Mouse (Mus musculus) adrenal gland, postnatal 10 days (tissue): Measurements from ENCODE around the gene Arl15. TPM values are rescaled to one million over a fixed set of nuclear protein-coding genes. Genes with fewer than 3 reads are reported as not detected.

ENCODE experiments used
- DNase-seq: peaks from one replicate; pipeline ENCODE4 v3.0.0; 2021; ENCODE audit warnings: mixed read lengths
- total RNA-seq, 2 experiments: library from RNA; stranded (reverse); gene quantifications; 2 replicates each; pipeline ENCODE4 v1.2.3; 2021

Arl15 gene
- total RNA-seq, 2 experiments from 2014 or later, result 24.1 to 25.5 TPM

DNA sequence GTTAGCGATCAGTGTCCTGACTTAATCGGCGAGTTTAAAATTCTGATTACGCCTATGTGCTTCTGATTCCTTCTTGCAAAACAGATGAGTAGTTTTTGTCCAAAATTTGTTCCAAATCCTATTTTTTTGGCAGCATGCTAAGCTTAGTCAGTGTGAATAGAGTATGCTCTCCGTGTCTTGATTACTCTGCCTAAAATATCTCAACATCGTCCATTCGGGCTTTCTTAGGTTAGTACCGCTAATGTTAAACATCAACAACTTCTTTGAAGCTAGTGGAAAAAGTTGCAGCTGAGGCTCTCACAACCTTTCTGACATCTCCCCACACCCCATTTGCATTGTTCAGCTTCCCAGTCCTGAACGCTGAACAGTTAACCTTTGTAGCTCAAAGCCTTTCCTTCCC, 269.8 kb downstream of the Arl15 start:
- no peak for DNase-seq

DNA sequence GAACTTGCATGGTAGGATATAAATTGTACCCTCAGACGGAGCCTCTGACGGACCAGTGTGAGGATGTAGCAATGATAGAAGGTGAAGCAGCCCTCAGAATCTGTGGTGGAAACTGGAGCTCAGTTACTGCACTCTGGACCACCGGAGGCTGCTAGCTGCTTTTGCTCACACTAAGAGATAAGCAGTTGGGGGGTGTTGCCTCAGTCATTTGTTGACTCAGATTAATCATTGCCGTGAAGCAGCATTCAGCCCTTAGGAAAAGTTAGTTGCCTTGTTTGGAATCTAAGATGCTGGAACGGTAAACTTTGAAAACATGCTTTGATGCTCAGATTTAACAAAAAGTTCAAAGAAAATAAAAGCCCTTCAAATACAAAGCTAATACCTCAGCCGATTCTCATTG, 270.7 kb downstream of the Arl15 start:
- DNase-seq, result no peak

DNA sequence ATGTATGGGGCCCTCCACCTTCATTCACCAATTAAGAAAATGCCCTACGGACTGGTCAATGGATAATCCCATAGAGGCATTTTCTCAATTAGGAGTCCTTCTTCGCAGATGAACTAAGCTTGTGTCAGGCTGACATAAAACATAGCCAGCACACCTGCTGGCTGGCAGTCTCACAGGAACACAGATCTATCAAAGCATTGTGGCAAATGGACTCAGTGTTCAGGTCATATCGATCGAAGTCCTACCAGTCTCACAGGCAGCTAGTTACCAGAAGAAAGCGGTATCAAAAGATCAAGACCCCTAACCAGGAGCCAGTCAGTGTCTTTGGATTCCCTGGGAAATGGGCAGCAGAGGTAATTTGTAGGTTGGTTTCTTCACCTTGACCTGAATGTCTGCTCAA, 274.1 kb downstream of the Arl15 start:
- no peak for DNase-seq

DNA sequence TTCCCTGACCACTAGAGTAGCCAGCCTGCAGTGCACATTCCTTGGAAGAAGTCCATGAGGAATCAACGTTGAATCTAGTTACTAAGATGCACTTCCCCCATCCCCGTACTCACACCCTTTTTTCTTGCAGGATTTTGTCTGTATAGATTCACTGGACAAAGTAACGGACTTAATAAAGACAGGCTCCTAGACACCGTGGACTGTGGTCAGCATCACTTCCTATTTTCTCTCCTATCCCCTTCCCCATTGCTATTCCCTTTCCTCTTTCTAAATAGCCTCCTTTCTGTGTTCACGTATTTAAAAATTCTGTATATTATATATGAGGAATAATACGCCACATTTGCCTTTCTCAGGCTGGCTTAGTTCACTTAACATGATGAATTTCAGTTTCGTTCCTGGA, 277.1 kb downstream of the Arl15 start:
- DNase-seq, result no peak

DNA sequence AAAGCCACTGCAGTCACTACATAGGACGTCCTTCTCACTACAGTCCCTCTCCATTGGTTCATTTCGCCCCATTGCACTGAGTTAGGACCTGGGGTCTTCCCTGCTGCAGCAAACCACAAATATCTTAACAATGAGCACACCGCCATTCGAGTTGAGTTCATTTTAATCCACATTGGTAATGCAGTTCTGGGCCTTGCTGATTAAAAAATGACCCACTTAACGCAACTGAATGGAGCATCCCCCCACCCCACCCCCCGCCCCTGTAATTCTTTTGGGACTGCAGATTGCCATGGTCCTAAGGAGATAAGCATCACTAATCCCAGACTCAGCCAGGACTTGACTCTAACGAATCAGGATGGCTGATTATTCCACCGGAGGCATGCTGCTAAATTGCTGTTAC, 280.2 kb downstream of the Arl15 start:
- no peak for DNase-seq

DNA sequence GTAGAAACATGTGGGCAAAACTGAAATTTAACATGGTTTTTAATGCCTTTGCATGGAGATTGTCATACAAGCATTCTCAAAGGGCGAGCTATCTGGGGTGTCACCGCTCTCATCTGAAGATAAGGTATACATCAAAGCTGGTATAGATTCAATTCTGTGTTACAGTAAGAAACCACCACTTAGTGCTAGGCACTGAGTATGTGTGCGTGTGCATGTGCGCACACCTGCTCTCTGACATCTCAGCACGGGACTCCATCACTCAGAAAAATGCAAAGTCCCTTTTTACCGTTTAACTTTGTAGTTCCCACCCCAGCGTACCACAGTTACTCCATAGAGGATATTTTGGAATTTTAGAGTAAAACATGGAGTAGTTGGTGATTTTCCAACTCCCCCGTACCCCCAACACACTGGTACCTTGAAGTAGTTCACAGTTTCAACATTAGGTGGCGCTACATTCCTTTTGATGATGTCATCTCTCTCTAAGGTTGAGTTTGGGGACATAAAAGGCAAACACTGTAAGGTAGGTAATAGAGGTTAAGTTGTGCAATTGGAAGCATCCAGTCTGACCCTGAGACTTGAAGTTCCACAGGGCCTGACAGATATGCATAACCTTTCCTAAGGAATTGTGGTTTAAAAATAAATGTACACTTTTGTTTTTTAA, 281.5 kb downstream of the Arl15 start:
- peak; percentile 63 for DNase-seq

DNA sequence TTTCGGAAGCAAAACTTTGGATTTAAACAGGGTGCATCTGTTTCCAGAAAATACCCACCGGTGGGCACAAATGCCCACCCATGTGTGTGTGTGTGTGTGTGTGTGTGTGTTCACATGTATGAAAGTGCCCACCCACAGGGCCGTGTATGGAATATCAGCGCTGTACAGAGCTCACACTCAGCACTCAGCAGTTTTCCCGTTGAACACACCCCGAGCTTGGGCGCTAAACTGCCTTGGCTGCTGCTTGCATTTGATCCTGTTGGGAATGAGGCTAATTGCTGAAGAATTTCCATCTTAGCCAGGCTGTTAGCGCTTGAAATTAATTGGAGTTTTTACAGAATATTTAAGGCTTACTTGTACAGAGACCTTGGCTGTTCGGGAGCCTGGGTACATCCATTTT, 282.9 kb downstream of the Arl15 start:
- no peak for DNase-seq

DNA sequence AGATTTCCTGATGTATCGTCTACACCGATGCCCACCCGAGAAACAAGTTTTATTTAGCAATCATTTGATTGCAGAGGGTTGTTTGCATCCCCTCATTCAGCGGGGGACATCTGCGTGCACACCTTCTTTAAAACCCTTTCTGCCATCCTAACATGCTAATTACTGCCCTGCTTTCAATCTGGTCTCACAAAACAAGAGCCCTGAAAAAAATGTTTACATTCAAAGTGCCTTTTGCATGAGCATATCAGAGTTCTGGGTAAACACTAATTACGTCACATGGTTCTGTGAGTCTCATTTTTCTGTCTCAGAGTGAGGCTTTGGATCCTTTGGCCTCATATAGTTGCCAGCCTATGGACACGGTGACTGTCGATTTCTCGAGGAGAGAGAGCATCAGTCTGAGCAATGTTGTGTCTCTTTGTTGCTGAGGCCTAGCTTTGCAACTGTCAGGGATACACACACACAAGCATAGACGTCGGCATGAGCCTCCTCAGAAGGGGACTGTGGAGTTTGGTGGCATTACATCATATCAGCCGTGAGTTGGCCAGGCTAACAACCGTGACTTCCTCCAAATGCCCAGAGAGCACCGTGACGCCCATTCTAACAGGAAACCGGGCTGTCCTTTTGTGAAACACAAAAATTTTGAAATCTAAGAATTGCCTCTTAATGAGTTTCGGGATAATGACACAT, 283.4 kb downstream of the Arl15 start:
- DNase-seq, result no peak

DNA sequence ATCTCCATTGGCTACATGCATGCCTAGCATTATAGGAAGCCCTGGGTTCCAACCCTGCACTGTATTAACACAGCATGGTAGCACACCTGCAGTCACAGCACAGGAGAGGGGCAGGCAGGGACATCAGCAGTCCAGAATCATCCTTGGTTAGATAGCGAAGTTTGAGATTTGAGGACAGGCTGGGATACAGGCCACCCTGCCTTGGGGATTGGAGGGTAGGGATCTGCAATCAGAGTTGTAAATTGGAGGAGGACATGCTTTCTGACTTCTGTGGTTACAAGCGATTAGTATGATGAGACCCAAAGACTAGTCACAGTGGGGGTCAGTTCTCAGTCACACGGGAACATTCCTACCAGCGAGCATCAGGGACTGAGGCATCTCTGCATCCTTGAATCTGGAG, 284.5 kb downstream of the Arl15 start:
- no peak for DNase-seq

DNA sequence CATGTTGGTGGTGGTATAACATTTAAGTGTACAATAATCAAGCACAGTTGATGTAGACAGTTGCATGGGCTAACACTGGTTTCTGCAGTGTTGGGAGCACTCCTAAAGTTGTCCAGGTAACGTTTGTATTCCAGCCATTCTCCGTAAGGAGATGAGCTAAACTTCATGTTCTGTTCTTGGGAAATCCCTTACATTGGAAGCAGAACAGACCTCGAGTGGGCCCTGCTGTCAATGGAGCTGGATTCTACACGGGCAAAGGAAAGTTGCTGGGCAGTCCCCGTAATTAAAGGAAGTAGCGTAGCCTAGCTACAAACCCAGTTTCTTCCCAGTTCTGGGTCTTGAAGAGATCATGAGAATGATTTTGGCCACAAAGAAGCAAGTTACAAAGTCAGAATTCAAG, 285.4 kb downstream of the Arl15 start:
- no peak for DNase-seq

DNA sequence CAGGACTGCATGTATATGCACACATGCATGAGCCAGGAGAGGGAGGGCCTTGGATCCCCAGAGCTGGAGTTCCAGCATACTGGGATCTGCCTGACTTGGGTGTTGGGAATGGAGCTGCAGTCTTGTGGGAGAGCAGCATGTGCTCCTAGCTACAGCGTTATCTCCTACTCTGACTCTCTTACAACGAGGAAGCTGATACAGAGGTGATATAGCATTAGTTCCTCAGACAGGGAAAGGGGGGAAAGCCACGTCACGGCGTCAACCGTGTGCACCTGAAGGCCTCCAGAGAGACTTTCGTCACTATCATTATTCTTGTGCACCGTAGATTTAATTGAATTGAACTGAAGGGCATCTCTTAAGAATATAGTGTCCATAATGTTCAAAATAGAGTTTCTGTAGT, 286.2 kb downstream of the Arl15 start:
- no peak for DNase-seq

DNA sequence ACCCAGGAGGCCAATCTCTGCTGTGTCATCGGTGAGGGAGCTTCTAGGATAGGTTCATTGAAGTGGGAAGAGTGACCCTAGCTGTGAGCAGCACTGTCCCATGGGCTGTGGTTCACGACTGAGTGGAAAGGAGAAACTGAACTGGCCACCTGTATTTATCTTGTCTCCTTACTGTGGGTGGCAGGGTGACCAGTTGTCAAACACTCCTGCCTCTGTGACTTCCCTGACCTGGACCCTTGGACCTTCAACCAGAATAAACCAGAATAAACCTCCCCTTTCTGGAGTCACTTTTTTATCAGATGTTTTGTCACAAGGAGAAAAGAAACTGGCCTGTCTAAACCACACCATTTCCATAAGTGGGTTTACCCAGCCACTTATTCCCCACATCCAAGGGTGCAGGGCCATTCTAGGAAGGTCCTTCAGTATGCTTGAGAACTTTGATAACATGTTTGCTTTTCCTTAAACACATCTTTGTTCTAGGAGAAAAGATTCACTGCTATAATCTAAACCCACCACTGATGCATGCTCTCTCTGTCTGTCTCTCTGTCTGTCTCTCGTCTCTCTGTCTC, 289.3 kb downstream of the Arl15 start:
- no peak for DNase-seq

DNA sequence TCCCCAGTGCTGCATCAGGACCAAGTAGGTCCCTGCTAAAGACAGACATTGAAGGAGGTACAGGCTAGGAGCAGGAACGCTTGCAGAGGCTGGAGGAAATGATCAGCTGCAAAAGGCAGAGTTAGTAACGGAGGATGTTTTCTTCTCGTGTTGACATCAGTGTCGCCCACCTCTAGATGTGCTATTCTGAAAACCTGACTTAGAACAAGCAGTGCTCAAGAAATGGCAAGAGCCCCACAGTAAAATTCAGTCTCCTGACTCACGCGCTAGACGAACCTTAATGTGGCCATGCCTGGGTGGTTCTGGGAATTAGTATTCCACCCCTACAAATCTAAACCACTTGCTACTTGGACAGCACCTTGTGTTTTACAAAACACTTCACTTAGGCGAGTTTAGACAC, 291.1 kb downstream of the Arl15 start:
- no peak for DNase-seq

DNA sequence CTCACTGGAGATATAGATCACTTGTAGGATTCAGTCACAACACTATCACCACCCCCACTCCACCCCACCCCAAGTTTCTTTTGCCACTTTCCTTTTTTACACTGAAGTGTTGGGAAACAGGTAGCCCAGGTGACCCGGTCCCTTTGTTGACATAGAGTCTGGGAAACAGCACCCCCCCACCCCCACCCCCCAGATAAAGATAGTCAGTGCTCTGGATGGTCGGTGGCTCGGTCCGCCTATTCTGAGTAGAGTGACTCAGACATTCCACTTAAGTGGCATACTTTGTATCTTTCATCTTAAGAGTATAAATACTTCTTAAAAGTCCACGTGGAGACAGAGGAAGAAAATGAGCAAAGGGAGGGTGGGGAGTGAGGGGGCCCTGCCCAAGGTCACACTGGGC, 292.0 kb downstream of the Arl15 start:
- DNase-seq, result no peak

DNA sequence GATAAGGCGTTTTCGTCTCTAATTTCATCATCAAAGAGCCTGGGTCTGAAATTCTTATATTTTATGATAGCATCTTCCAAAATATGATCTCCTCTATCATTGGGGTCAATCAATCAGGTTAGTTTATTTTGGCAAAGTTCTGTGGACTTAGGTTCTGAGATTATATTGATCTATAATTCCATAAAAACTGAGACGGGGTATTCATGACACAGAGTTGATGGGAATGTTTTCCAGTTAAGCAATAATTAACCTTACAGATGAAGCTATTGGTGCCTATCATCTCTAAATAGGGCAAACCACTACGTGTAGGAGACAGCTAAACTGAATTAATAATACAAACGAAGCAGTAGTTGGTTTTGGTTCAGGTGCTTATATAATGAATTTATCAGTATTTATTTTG, 292.5 kb downstream of the Arl15 start:
- DNase-seq, result no peak

DNA sequence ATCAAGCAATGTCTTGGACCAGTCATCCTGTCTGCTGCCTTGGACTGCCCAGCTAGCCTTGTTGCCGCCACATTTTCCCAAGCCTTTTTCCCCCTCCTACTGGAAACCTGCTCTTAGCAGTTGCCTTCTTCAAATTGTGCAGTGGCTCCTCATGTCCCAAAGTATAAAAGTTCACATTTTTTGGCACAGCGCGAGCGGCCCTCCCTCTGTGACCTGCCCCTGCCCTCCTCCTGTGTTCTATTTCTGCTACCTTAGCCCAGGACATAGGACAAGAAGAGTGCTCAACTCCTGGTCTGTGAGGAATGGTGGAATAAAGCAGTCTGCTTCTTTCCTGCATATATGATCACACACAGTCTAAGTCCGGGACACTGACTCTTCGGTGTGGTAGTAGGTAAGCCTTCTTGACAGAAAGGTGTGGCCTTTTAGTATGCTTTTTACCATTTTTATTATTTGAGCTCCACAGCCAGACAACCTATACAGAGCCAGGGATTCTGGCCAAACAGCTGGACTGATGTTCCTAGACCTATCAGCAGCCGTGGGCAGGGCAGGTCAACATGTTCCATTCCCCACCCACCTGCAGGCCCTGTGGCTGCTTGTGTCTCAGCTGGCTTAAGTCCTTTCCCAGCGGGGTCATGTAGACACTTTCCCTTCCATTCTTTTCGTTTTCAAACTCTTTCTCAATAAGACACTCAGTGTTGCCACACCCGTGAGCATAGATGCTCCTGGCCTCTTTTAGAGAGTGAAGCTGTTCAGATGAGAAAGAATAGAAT, 293.6 kb downstream of the Arl15 start:
- no peak for DNase-seq

DNA sequence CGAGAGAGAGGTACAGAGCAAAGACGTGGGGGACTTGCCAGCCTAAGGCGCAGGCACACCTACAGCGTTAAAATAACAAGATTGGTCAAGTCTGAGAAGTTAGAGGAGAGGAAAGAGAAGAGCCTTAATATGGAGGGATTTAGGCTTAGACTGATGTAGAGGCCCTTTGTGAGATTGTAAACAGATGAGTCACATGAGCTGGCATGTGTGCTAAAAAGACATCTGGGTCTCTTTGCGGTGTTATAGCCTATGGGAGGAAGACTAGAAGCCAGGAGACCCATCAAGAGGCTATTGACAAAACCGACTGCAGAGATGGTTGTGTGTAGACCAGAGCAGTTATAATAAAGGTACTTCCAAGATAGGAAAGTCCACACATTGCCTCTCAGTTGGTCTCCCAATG, 296.5 kb downstream of the Arl15 start:
- no peak for DNase-seq

DNA sequence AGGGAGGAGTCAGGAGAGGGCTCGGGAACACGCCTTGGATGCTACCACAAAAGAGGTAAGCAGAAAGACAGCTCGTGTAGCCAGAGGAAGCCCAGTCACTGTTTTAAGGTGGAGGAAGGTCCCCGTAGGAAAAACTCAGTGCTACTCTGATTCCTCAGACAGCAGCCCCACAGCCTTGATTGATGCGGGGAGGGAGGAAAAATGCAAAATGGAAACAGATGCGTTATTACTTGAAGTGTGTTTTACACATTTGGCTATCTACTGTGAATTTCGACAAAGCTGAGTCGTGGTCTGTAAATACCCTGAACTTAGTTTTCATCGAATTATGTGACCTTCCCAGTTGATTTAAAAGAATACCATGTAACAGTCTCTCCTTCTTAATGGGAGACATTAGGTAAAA, 296.9 kb downstream of the Arl15 start:
- DNase-seq, result no peak

DNA sequence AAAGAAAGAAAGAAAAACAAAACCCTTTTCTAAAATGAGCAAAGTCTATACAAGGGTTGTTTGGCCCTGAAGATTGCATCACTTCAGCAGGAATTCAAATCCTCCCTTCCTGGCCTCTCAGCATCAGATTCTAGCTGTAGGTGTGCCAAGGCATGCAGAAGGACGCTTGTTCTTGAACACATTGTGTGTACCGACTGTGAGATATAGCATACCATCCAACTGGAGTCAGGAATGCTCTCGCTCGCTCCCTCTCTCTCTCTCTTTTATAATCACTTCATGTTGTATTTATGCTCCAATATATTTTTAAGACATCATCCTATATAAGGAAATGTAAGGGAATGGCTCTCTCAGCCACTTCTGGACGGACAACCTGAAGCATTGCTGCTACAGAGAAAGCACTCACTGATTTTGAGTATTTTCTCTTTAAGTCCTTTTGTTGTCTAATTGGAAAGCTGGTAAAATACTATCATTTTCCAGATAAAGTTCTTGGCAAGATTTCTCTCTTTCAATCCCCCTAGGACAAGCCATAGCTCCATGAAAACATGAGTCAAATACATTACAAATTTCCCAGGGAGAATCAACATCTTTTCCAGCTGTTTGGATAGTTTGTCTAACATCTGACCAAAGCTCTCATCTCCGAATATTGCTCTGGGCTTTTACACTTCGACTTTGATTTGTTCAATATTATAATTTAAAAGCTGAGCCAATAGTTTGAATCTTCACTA, 300.0 kb downstream of the Arl15 start:
- DNase-seq, result no peak

DNA sequence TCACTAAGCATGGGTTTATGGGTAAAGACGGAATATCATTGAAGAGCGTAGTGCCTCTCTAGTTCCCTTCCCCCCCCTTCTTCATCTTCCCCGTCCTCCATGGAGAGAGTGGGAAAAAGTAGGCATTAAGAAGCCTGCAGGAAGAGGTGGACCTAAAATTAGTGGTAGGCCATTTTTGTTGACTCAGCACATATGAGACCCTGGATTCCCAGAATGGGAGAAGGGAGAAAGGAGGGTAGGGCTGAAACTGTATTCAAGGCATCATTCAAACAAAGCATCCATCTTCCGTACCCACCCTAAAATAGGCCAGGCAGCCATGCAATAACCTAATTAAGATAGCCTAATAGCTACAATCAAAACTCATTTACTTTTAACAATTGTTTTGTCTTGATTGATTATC, 301.1 kb downstream of the Arl15 start:
- no peak for DNase-seq

DNA sequence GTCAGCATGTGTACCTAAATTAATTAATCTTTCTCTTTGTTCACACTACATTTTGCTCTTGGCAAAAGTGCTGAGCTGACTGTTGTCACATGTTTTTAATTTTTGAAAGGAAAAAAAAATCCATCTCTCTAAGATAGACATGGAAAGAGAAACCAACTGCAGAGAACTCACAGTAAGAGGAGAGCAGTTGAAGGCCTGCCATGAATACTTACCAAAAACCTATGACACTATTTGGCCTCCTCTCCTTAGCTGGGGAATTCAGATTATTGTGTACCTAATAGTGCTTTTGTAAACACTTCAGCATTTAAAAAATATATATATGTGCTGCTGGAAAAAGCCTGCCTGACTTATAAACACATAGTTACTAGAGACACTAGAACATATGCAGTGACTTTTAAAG, 302.1 kb downstream of the Arl15 start:
- no peak for DNase-seq

DNA sequence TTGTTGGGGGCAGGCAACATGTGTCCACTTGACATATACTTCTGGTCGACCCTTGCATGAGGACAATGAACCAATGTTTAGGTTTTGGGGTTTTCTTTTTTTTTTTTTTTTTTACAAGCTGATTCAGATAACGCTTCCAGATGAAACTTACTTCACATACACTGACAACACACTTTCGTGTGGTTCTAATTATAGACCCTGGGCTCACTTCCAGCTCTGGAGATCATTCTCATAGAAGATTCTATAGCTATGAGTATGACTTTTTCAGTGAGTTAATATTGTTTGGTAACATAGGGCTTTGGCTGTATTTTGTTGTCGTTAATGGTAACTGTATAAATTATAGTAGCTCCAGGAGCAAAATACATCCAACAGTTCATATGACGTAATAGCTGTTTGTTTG, 306.9 kb downstream of the Arl15 start:
- DNase-seq, result no peak

DNA sequence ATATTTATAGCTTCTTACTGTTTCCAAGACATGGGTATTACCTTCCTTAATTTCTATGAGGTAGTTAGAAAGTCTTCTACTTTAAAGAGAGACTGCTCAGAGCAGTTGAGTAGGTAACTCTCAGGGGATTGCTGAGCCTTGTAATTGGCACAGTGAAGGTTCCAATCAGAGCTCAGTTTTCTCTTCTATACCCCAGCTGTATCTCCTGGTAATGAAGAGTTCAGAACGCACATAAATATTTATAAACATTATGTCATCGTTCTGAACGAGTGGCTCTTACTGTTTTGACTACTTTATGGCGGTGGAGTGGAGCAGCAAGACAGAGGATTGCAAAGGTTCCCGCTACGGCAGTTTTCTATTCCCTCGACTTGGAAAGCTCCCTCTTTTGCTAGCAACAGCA, 311.8 kb downstream of the Arl15 start:
- DNase-seq, result no peak
